In the genomic region with DNA sequence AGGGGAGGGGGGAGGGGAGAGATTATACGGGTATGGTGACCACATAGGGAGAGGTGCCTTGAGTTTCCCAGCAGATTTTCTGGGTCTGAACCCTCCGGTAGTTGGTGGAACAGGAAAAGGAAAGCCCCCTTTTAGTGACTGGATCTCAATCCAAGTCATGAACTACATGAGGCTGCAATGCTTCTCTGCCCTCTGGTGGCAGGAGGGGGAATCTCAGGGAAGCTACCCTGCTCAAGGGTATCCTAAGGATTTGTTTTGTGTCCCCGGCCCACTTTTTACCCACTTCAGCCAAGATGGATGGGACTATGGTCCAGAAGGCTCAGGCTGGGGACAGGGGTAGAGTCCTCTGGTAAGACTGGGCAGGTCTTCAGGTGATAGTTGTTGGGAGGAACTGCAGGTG, we compare ENCODE assay signal across 10 mouse cellular contexts. TPM values are rescaled to one million over a fixed set of nuclear protein-coding genes. Genes with fewer than 3 reads are reported as not detected.
DNase-seq lines count a peak whose midpoint lies in the region; ATAC-seq and TF ChIP-seq lines count a peak whose summit lies in the region.
"Had no signal": no experiment of that assay in that cellular context is flagged by ENCODE, and none has a peak within 500 bp of the region (broad histone marks: within the 10 kb centered on the region; RNA-seq: fewer than 3 reads in every experiment).

No protein-coding gene starts in this region.

- H3K27me3 ChIP-seq in liver, embryonic 14.5 days (ENCODE audit: control insufficient read depth, insufficient read depth, low read length) = peaks cover 10% of the 10 kb centered on the region

- H3K9ac ChIP-seq in liver, embryonic 14.5 days (replicated peaks) = no peak overlapping the region

- ATAC-seq in liver, embryonic 14.5 days (ENCODE audit: insufficient read depth) = no peak
- ATAC-seq in activated CD4-positive, CD25-positive, alpha-beta regulatory T cell, adult 4 months = no peak

- peak; percentile 60 to 66 for DNase-seq in right cerebral cortex, adult 2 months (ENCODE audit: low spot score in 2 of 2)
- no peak for DNase-seq in right cerebral cortex, adult 18-20 months
- peak; percentile 42 to 82 for DNase-seq in adrenal gland, adult (ENCODE audit: inconsistent age in 2 of 2, low spot score in 1 of 2)
- peak; percentile 71 for DNase-seq in embryo, embryonic 11 days
- DNase-seq in kidney, adult 18-20 months = peak; percentile 72
- no peak for DNase-seq in liver, embryonic 14.5 days (ENCODE audit: low read depth in 3 of 3, low spot score in 3 of 3)
- peak; percentile 46 for DNase-seq in ovary, postnatal 36 days (ENCODE audit: low spot score)

- H3K36me3 ChIP-seq in liver, embryonic 14.5 days (replicated peaks; ENCODE audit: control insufficient read depth, insufficient read depth, low read depth) = no peaks in the 10 kb centered on the region

- TF ChIP-seq EP300 in liver, embryonic 14.5 days (IDR thresholded peaks at IDR 0.05; ENCODE audit: low read depth) = no peak

- no peak overlapping the region for H3K4me2 ChIP-seq in liver, embryonic 14.5 days (ENCODE audit: low read depth)

- H3K27ac ChIP-seq in liver, embryonic 14.5 days = no peak overlapping the region

- H3K4me3 ChIP-seq in liver, embryonic 14.5 days (ENCODE audit: insufficient read depth in 1 of 2, low read depth in 2 of 2, low read length in 2 of 2) = no peak overlapping the region

- H3K9me3 ChIP-seq in liver, embryonic 14.5 days (ENCODE audit: control insufficient read depth, low read length) = no peaks in the 10 kb centered on the region

- peaks cover 0 to 8% of the 10 kb centered on the region in 2 experiments; a peak in 3 of 4 replicates for H3K4me1 ChIP-seq in liver, embryonic 14.5 days (replicated peaks; ENCODE audit: control insufficient read depth in 2 of 2, insufficient read depth in 2 of 2, low read length in 1 of 2)

- peak; percentile 88 for TF ChIP-seq CTCF in liver, embryonic 14.5 days (IDR thresholded peaks at IDR 0.05; ENCODE audit: low read depth)

- whole genome bisulfite sequencing in liver, embryonic 14.5 days (ENCODE audit: insufficient replicate concordance) = 2% methylated on average over 3 of the region's 3 CpGs

RNA-seq across cellular contexts. Expression of a gene that starts 2.7 kb away (rescaled TPM):
- polyA plus RNA-seq in liver, embryonic 14.5 days (2012; rRNA removed) = not detected in 2 replicates
- not detected in 2 replicates for polyA plus RNA-seq in liver, embryonic 14.5 days (2014; fragmentation: Nextera tagmentation; extraction: Ambion mirVana)
- under 1 TPM; 0.28 to 0.37 TPM for polyA plus RNA-seq in activated CD4-positive, CD25-positive, alpha-beta regulatory T cell, adult 4 months (2017; shearing (Covaris generic))
- polyA plus RNA-seq: frontal cortex, adult 2 months; lung, embryonic 16.5 days had no signal

RNA-seq across cellular contexts. Expression of a gene that starts 5.2 kb away (rescaled TPM):
- polyA plus RNA-seq in liver, embryonic 14.5 days (2012; rRNA removed) = 1.1 and 1.8 TPM in 2 replicates
- 1.5 and 1.7 TPM in 2 replicates for polyA plus RNA-seq in liver, embryonic 14.5 days (2014; fragmentation: Nextera tagmentation; extraction: Ambion mirVana)
- 10 to 100 TPM; 18.6 to 38.6 TPM for polyA plus RNA-seq in activated CD4-positive, CD25-positive, alpha-beta regulatory T cell, adult 4 months (2017; shearing (Covaris generic))

RNA-seq across cellular contexts. Expression of a gene that starts 21.8 kb away (rescaled TPM):
- polyA plus RNA-seq in liver, embryonic 14.5 days (2012; rRNA removed) = 12.4 and 13.2 TPM in 2 replicates
- polyA plus RNA-seq in liver, embryonic 14.5 days (2014; fragmentation: Nextera tagmentation; extraction: Ambion mirVana) = 20.0 and 24.4 TPM in 2 replicates
- polyA plus RNA-seq in activated CD4-positive, CD25-positive, alpha-beta regulatory T cell, adult 4 months (2017; shearing (Covaris generic)) = not detected

Comparison
In these comparisons a context has a peak if more than half of its experiments do, and no peak if none do; other contexts are left out.
1. DNase-seq: peak in right cerebral cortex, adult 2 months (2 of 2), adrenal gland, adult (2 of 2), embryo, embryonic 11 days (single experiment), kidney, adult 18-20 months (single experiment) and ovary, postnatal 36 days (single experiment); none in right cerebral cortex, adult 18-20 months (single experiment) and liver, embryonic 14.5 days (0 of 3).
2. RNA of a gene that starts 5.2 kb away (polyA plus RNA-seq): 18.6 to 38.6 TPM in activated CD4-positive, CD25-positive, alpha-beta regulatory T cell, adult 4 months; 1.1 to 1.8 TPM in liver, embryonic 14.5 days; every median in the first group is over 4 times any median in the second.
3. RNA of a gene that starts 21.8 kb away (polyA plus RNA-seq): 12.4 to 24.4 TPM in liver, embryonic 14.5 days; not detected in activated CD4-positive, CD25-positive, alpha-beta regulatory T cell, adult 4 months; every median in the first group is over 10 times any median in the second.